Mouse (Mus musculus): Measurements from ENCODE around the gene Erc2.

- TF ChIP-seq CTCF (conservative IDR thresholded peaks at IDR 0.05; ENCODE audit: low read length), result no peak
- no peak for TF ChIP-seq NANOG (IDR thresholded peaks at IDR 0.05; ENCODE audit: borderline replicate concordance, low read length)
Measured at GRCm38 (mm10) chr14:27881972-27882371, 259.7 kb downstream of the Erc2 start.

Data from E14TG2a.4 (cell line).